Mouse (Mus musculus): ENCODE results near the gene Lhfpl2.

The Lhfpl2 gene

GRCm38 (mm10) chr13:94066626-94067275 lies 9.2 kb downstream of the Lhfpl2 start:
- no peak for DNase-seq (ENCODE audit: low read depth, low spot score)

- no peak for DNase-seq (ENCODE audit: low read depth, low spot score)
Observed at GRCm38 (mm10) chr13:94068308-94068707, 10.7 kb downstream of the Lhfpl2 start.

GRCm38 (mm10) chr13:94069421-94070307 lies 12.1 kb downstream of the Lhfpl2 start:
- DNase-seq (ENCODE audit: low read depth, low spot score) = no peak

- no peak for DNase-seq (ENCODE audit: low read depth, low spot score)
Observed at GRCm38 (mm10) chr13:94070308-94070619, 12.7 kb downstream of the Lhfpl2 start.

- no peak for DNase-seq (ENCODE audit: low read depth, low spot score)
Observed at GRCm38 (mm10) chr13:94070927-94071326, 13.3 kb downstream of the Lhfpl2 start.

GRCm38 (mm10) chr13:94073046-94073715 lies 15.6 kb downstream of the Lhfpl2 start:
- no peak for DNase-seq (ENCODE audit: low read depth, low spot score)

- no peak for DNase-seq (ENCODE audit: low read depth, low spot score)
Observed at GRCm38 (mm10) chr13:94073716-94074115, 16.1 kb downstream of the Lhfpl2 start.

- no peak for DNase-seq (ENCODE audit: low read depth, low spot score)
Observed at GRCm38 (mm10) chr13:94075181-94075580, 17.6 kb downstream of the Lhfpl2 start.

GRCm38 (mm10) chr13:94077136-94078018 lies 19.8 kb downstream of the Lhfpl2 start:
- DNase-seq (ENCODE audit: low read depth, low spot score) = no peak

GRCm38 (mm10) chr13:94083196-94083595 lies 25.6 kb downstream of the Lhfpl2 start:
- DNase-seq (ENCODE audit: low read depth, low spot score) = no peak

GRCm38 (mm10) chr13:94084220-94085126 lies 26.9 kb downstream of the Lhfpl2 start:
- no peak for DNase-seq (ENCODE audit: low read depth, low spot score)

GRCm38 (mm10) chr13:94086090-94086808 lies 28.7 kb downstream of the Lhfpl2 start:
- DNase-seq (ENCODE audit: low read depth, low spot score) = no peak

GRCm38 (mm10) chr13:94087061-94087460 lies 29.5 kb downstream of the Lhfpl2 start:
- DNase-seq (ENCODE audit: low read depth, low spot score) = no peak

GRCm38 (mm10) chr13:94088788-94089187 lies 31.2 kb downstream of the Lhfpl2 start:
- DNase-seq (ENCODE audit: low read depth, low spot score) = no peak

GRCm38 (mm10) chr13:94089286-94089685 lies 31.7 kb downstream of the Lhfpl2 start:
- no peak for DNase-seq (ENCODE audit: low read depth, low spot score)

- DNase-seq (ENCODE audit: low read depth, low spot score) = no peak
Observed at GRCm38 (mm10) chr13:94091366-94091765, 33.8 kb downstream of the Lhfpl2 start.

- DNase-seq (ENCODE audit: low read depth, low spot score) = no peak
Observed at GRCm38 (mm10) chr13:94094176-94094575, 36.6 kb downstream of the Lhfpl2 start.

- DNase-seq (ENCODE audit: low read depth, low spot score) = no peak
Observed at GRCm38 (mm10) chr13:94094625-94095024, 37.0 kb downstream of the Lhfpl2 start.

- DNase-seq (ENCODE audit: low read depth, low spot score) = no peak
Observed at GRCm38 (mm10) chr13:94095202-94095601, 37.6 kb downstream of the Lhfpl2 start.

- no peak for DNase-seq (ENCODE audit: low read depth, low spot score)
Observed at GRCm38 (mm10) chr13:94097667-94098066, 40.1 kb downstream of the Lhfpl2 start.

Data from WW6 (cell line).